Mouse (Mus musculus): ENCODE data around the gene Cabcoco1.

The Cabcoco1 gene

GRCm38 (mm10) chr10:68541139-68541942 lies at the start of gene Cabcoco1:
TSS of gene Cabcoco1 (minus strand) at chr10:68541896.
- peak; percentile 66 to 81 for DNase-seq (ENCODE audit: low spot score in 2 of 2)

GRCm38 (mm10) chr10:68589530-68590252 lies 48.0 kb upstream of the Cabcoco1 start:
- no peak for DNase-seq (ENCODE audit: low spot score in 2 of 2)

- no peak for DNase-seq (ENCODE audit: low spot score in 2 of 2)
Observed at GRCm38 (mm10) chr10:68587416-68588040, 45.8 kb upstream of the Cabcoco1 start.

- no peak for DNase-seq (ENCODE audit: low spot score in 2 of 2)
Observed at GRCm38 (mm10) chr10:68577321-68577720, 35.6 kb upstream of the Cabcoco1 start.

- DNase-seq (ENCODE audit: low spot score in 2 of 2): no peak
Observed at GRCm38 (mm10) chr10:68568172-68568571, 26.5 kb upstream of the Cabcoco1 start.

- peak in 1 of 2 experiments; percentile 56 for DNase-seq (ENCODE audit: low spot score in 2 of 2)
Observed at GRCm38 (mm10) chr10:68562344-68562743, 20.6 kb upstream of the Cabcoco1 start.

GRCm38 (mm10) chr10:68558828-68559219 lies 17.1 kb upstream of the Cabcoco1 start:
- no peak for DNase-seq (ENCODE audit: low spot score in 2 of 2)

GRCm38 (mm10) chr10:68558105-68558827 lies 16.6 kb upstream of the Cabcoco1 start:
- DNase-seq (ENCODE audit: low spot score in 2 of 2): peak; percentile 50 to 68

GRCm38 (mm10) chr10:68553677-68554076 lies 12.0 kb upstream of the Cabcoco1 start:
- no peak for DNase-seq (ENCODE audit: low spot score in 2 of 2)

GRCm38 (mm10) chr10:68552556-68552955 lies 10.9 kb upstream of the Cabcoco1 start:
- no peak for DNase-seq (ENCODE audit: low spot score in 2 of 2)

GRCm38 (mm10) chr10:68551316-68551715 lies 9.6 kb upstream of the Cabcoco1 start:
- no peak for DNase-seq (ENCODE audit: low spot score in 2 of 2)

- no peak for DNase-seq (ENCODE audit: low spot score in 2 of 2)
Observed at GRCm38 (mm10) chr10:68550668-68551267, 9.1 kb upstream of the Cabcoco1 start.

GRCm38 (mm10) chr10:68543107-68543506 lies 1.4 kb upstream of the Cabcoco1 start:
- DNase-seq (ENCODE audit: low spot score in 2 of 2): no peak

- no peak for DNase-seq (ENCODE audit: low spot score in 2 of 2)
Observed at GRCm38 (mm10) chr10:68541943-68542420, 286 bp upstream of the Cabcoco1 start.

- DNase-seq (ENCODE audit: low spot score in 2 of 2): no peak
Observed at GRCm38 (mm10) chr10:68540612-68541011, 1.1 kb downstream of the Cabcoco1 start.

GRCm38 (mm10) chr10:68537261-68537950 lies 4.3 kb downstream of the Cabcoco1 start:
- no peak for DNase-seq (ENCODE audit: low spot score in 2 of 2)

GRCm38 (mm10) chr10:68529364-68530049 lies 12.2 kb downstream of the Cabcoco1 start:
- no peak for DNase-seq (ENCODE audit: low spot score in 2 of 2)

- no peak for DNase-seq (ENCODE audit: low spot score in 2 of 2)
Observed at GRCm38 (mm10) chr10:68528958-68529357, 12.7 kb downstream of the Cabcoco1 start.

GRCm38 (mm10) chr10:68522106-68522505 lies 19.6 kb downstream of the Cabcoco1 start:
- DNase-seq (ENCODE audit: low spot score in 2 of 2): no peak

GRCm38 (mm10) chr10:68512433-68513019 lies 29.2 kb downstream of the Cabcoco1 start:
- peak; percentile 9 to 19 for DNase-seq (ENCODE audit: low spot score in 2 of 2)

Data from right cerebral cortex, postnatal 36 days (tissue).